ENCODE assay signal across 11 mouse cellular contexts in genomic region chr2:28638352-28638751, GRCm38 (mm10). TPM values are rescaled to one million over a fixed set of nuclear protein-coding genes. Genes with fewer than 3 reads are reported as not detected.
DNase-seq lines count a peak whose midpoint lies in the region; ATAC-seq lines count a peak whose summit lies in the region.
"Had no signal": no experiment of that assay in that cellular context is flagged by ENCODE, and none has a peak within 500 bp of the region (broad histone marks: within the 10 kb centered on the region; RNA-seq: fewer than 3 reads in every experiment).

No protein-coding gene starts in this region.

- no peaks in the 10 kb centered on the region for H3K9me3 ChIP-seq in heart, embryonic 11.5 days (replicated peaks; ENCODE audit: control insufficient read depth, low read length)
- H3K9me3 ChIP-seq in forebrain, embryonic 12.5 days, result no peaks in the 10 kb centered on the region
- no peaks in the 10 kb centered on the region for H3K9me3 ChIP-seq in midbrain, embryonic 14.5 days (ENCODE audit: control insufficient read depth, low read length)

- 0 out of 2 replicates have a peak overlapping the region, but pooled peaks have one; percentile 11 for H3K4me3 ChIP-seq in heart, embryonic 11.5 days (ENCODE audit: low read depth, low read length)
- no peak overlapping the region for H3K4me3 ChIP-seq in forebrain, embryonic 12.5 days (replicated peaks)
- H3K4me3 ChIP-seq in midbrain, embryonic 14.5 days (replicated peaks; ENCODE audit: low read depth, low read length), result no peak overlapping the region
- H3K4me3 ChIP-seq: myocyte had no signal

- intact Hi-C loops in heart, postnatal 25 days (cut with DNase I), result no loop called here

- H3K27me3 ChIP-seq in heart, embryonic 11.5 days (ENCODE audit: control insufficient read depth, insufficient read depth, low read length), result no peaks in the 10 kb centered on the region
- no peaks in the 10 kb centered on the region for H3K27me3 ChIP-seq in forebrain, embryonic 12.5 days
- H3K27me3 ChIP-seq in midbrain, embryonic 14.5 days (ENCODE audit: control insufficient read depth, insufficient read depth, low read length), result no peaks in the 10 kb centered on the region

- peak overlapping the region; percentile 50 for H3K4me2 ChIP-seq in heart, embryonic 11.5 days
- H3K4me2 ChIP-seq in forebrain, embryonic 12.5 days, result peak overlapping the region; percentile 32
- peak overlapping the region; percentile 27; the same call in 1 of the 2 replicates for H3K4me2 ChIP-seq in midbrain, embryonic 14.5 days (ENCODE audit: low read length)

- H3K9ac ChIP-seq in heart, embryonic 11.5 days (ENCODE audit: low read depth, low read length), result 0 out of 2 replicates have a peak overlapping the region, but pooled peaks have one; percentile 18
- H3K9ac ChIP-seq in forebrain, embryonic 12.5 days, result no peak overlapping the region; the same call in 1 of the 2 replicates
- no peak overlapping the region; the same call in 1 of the 2 replicates for H3K9ac ChIP-seq in midbrain, embryonic 14.5 days (replicated peaks; ENCODE audit: low read length)

- H3K36me3 ChIP-seq in heart, embryonic 11.5 days (ENCODE audit: control insufficient read depth, insufficient read depth, low read length), result no peaks in the 10 kb centered on the region
- H3K36me3 ChIP-seq in forebrain, embryonic 12.5 days (replicated peaks), result no peaks in the 10 kb centered on the region
- H3K36me3 ChIP-seq in midbrain, embryonic 14.5 days (ENCODE audit: control insufficient read depth, insufficient read depth, low read length), result no peaks in the 10 kb centered on the region

- 29% methylated on average over 9 of the region's 9 CpGs for WGBS in heart, embryonic 11.5 days (ENCODE audit: insufficient replicate concordance)
- 23% methylated on average over 9 of the region's 9 CpGs for WGBS in forebrain, embryonic 12.5 days
- WGBS in midbrain, embryonic 14.5 days, result 24% methylated on average over 9 of the region's 9 CpGs

- no peak overlapping the region for H3K27ac ChIP-seq in heart, embryonic 11.5 days (ENCODE audit: low read depth, low read length)
- H3K27ac ChIP-seq in forebrain, embryonic 12.5 days, result no peak overlapping the region
- no peak overlapping the region for H3K27ac ChIP-seq in midbrain, embryonic 14.5 days (replicated peaks; ENCODE audit: low read depth, low read length)

- DNase-seq in heart, postnatal 25 days (ENCODE audit: low spot score), result no peak
- DNase-seq in kidney, postnatal 36 days, result peak; percentile 31 to 54
- no peak for DNase-seq in midbrain, embryonic 14.5 days
- DNase-seq in left cerebral cortex, adult 18-20 months (ENCODE audit: low spot score in 2 of 2), result no peak
- no peak for DNase-seq in gastrocnemius, postnatal 4 days (ENCODE audit: low spot score in 2 of 2)
- no peak for DNase-seq in layer of hippocampus, postnatal 36 days
- DNase-seq: gastrocnemius, postnatal 36 days had no signal

- ATAC-seq in heart, embryonic 11.5 days (replicated peaks; ENCODE audit: insufficient number of reproducible peaks, low FRiP score, low TSS enrichment), result no peak
- no peak for ATAC-seq in forebrain, embryonic 12.5 days (ENCODE audit: low FRiP score)
- ATAC-seq in midbrain, embryonic 14.5 days (ENCODE audit: low FRiP score, low TSS enrichment), result no peak

- peaks cover 17% of the 10 kb centered on the region for H3K4me1 ChIP-seq in heart, embryonic 11.5 days (ENCODE audit: control insufficient read depth, insufficient read depth, low read length)
- H3K4me1 ChIP-seq in forebrain, embryonic 12.5 days, result peaks cover 25% of the 10 kb centered on the region
- peaks cover 10% of the 10 kb centered on the region for H3K4me1 ChIP-seq in midbrain, embryonic 14.5 days (ENCODE audit: control insufficient read depth, insufficient read depth, low read length)

RNA-seq across cellular contexts. Expression of gene Tsc1, which starts 2.7 kb away (rescaled TPM):
- 14.2 and 16.2 TPM in 2 replicates for polyA plus RNA-seq in heart, embryonic 11.5 days (2014; fragmentation: Nextera tagmentation; extraction: Ambion mirVana)
- 10 to 100 TPM; 23.5 to 24.7 TPM for total RNA-seq in heart, postnatal 25 days (2021)
- 27.7 and 31.7 TPM in 2 replicates for polyA plus RNA-seq in forebrain, embryonic 12.5 days (2016; fragmentation: Nextera tagmentation; extraction: Ambion mirVana)
- polyA plus RNA-seq in midbrain, embryonic 14.5 days (2014; fragmentation: Nextera tagmentation; extraction: Ambion mirVana), result 23.0 and 32.9 TPM in 2 replicates
- total RNA-seq in left cerebral cortex, adult 18-20 months (2021), result 10 to 100 TPM; 54.4 to 58.4 TPM
- total RNA-seq in gastrocnemius, postnatal 4 days (2021), result 10 to 100 TPM; 21.9 to 22.3 TPM
- 10 to 100 TPM; 41.8 to 44.5 TPM for total RNA-seq in layer of hippocampus, postnatal 36 days (2021)

RNA-seq across cellular contexts. Expression of gene Gfi1b, which starts 16.6 kb away (rescaled TPM):
- 7.6 and 10.9 TPM in 2 replicates for polyA plus RNA-seq in heart, embryonic 11.5 days (2014; fragmentation: Nextera tagmentation; extraction: Ambion mirVana)
- not detected for total RNA-seq in heart, postnatal 25 days (2021)
- polyA plus RNA-seq in forebrain, embryonic 12.5 days (2016; fragmentation: Nextera tagmentation; extraction: Ambion mirVana), result 0.77 and 2.0 TPM in 2 replicates
- polyA plus RNA-seq in midbrain, embryonic 14.5 days (2014; fragmentation: Nextera tagmentation; extraction: Ambion mirVana), result 0.12 TPM in 1 of 2 replicates, not detected in the other
- not detected for total RNA-seq in left cerebral cortex, adult 18-20 months (2021)
- under 1 TPM in 1 of 2 experiments, not detected in 1; 0.60 TPM for total RNA-seq in gastrocnemius, postnatal 4 days (2021)
- not detected for total RNA-seq in layer of hippocampus, postnatal 36 days (2021)
- total RNA-seq: gastrocnemius, postnatal 36 days had no signal
- polyA plus RNA-seq: C2C12, myocyte had no signal

RNA-seq across cellular contexts. Expression of gene Gtf3c5, which starts 54.8 kb away (rescaled TPM):
- polyA plus RNA-seq in heart, embryonic 11.5 days (2014; fragmentation: Nextera tagmentation; extraction: Ambion mirVana), result 22.5 and 23.3 TPM in 2 replicates
- 10 to 100 TPM; 11.5 to 11.6 TPM for total RNA-seq in heart, postnatal 25 days (2021)
- polyA plus RNA-seq in forebrain, embryonic 12.5 days (2016; fragmentation: Nextera tagmentation; extraction: Ambion mirVana), result 46.9 and 50.9 TPM in 2 replicates
- polyA plus RNA-seq in midbrain, embryonic 14.5 days (2014; fragmentation: Nextera tagmentation; extraction: Ambion mirVana), result 30.5 and 31.0 TPM in 2 replicates
- 10 to 100 TPM; 19.1 to 19.4 TPM for total RNA-seq in left cerebral cortex, adult 18-20 months (2021)
- 10 to 100 TPM; 14.8 TPM for total RNA-seq in gastrocnemius, postnatal 4 days (2021)
- 10 to 100 TPM; 17.4 to 18.9 TPM for total RNA-seq in layer of hippocampus, postnatal 36 days (2021)

Comparison
In these comparisons a context has a peak if more than half of its experiments do, and no peak if none do; other contexts are left out.
1. DNase-seq: peak in kidney, postnatal 36 days (2 of 2); none in heart, postnatal 25 days (single experiment), midbrain, embryonic 14.5 days (single experiment), left cerebral cortex, adult 18-20 months (0 of 2), gastrocnemius, postnatal 4 days (0 of 2) and layer of hippocampus, postnatal 36 days (0 of 2).
2. Peak in every context shown above with its lines, with median percentiles within 50 percentile points of each other: H3K4me2 ChIP-seq.